Mouse (Mus musculus): Measurements from ENCODE around the gene Iqcc.
A peak's percentile ranks its signal among the peaks of the same experiment; 100 is the strongest.

The Iqcc gene

GRCm38 (mm10) chr4:129621283-129621841, 2.5 kb upstream of the Iqcc start:
- DNase-seq, result peak; percentile 45 to 63

- no peak for DNase-seq
These were observed 1.8 kb upstream of the Iqcc start for GRCm38 (mm10) chr4:129620419-129621282.

DNA sequence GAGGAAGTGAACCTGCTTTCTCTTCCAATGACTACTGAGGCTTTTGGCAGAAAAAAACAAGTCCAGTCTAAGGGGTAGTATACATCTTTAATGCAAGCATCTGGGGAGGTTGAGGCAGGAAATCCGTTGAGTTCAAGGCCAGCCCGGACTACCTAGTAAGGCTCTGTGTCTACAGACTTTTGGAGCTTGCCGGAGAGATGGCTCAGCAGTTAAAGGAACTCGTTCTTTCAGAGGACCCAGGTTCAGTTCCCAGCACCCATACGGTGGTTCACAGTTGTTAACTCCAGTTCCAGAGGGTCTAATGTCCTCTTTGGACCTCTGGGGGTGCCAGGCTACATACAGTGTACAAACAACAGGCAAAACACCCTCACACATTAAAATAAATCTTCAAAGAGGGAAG, 868 bp downstream of the Iqcc start:
- DNase-seq, result no peak

GRCm38 (mm10) chr4:129617121-129617641, 1.7 kb downstream of the Iqcc start:
- no peak for DNase-seq

- no peak for DNase-seq
These were observed 2.3 kb downstream of the Iqcc start for GRCm38 (mm10) chr4:129616631-129617030.

GRCm38 (mm10) chr4:129615801-129616290, 3.1 kb downstream of the Iqcc start:
- DNase-seq, result no peak

- DNase-seq, result no peak
These were observed 4.8 kb downstream of the Iqcc start, which contains the start of gene Dcdc2b for GRCm38 (mm10) chr4:129614093-129614492. Gene Dcdc2b (minus strand): TSS chr4:129614257.

DNA sequence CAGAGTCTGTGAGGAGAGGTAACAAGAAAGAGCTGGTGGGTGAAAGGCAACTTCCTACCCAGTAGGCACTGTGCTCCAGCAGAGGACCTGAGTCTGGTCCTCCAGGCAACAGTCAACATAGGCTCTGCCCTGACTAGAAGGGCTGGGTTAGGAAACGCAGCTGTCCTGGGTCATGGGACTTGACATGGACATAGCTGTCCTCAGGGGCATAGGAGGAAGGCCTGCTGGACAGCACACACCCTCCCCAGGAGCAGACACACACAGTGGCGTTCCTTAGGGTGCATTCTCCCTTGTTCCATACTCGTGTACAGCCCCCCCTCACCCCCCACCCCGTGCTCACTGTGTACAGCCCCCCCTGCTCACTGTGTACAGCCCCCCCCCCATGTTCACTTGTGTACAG, 8.4 kb downstream of the Iqcc start:
- DNase-seq, result no peak

DNA sequence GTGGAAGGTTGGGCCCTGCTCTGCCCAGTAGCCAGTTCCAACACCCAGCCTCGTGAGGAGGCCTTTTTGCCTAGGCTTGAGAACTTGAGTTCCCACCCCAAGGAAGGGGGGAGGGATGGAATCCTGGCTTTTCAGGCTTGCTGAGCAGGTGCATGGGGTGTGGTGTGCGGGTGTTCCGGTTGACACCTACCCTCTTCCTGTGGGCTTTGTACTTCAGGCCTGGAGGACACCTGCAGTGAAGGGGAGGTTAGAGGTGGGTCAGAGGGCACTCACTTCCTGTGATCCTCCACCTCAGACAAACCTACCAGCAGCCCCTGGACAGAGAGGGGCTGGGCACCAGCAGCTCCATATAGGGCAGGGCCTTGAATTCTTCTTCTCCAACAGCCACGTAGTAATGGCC, 8.9 kb downstream of the Iqcc start:
- no peak for DNase-seq

GRCm38 (mm10) chr4:129609139-129609631, 9.7 kb downstream of the Iqcc start:
- no peak for DNase-seq

GRCm38 (mm10) chr4:129608426-129609025, 10.4 kb downstream of the Iqcc start:
- DNase-seq, result peak; percentile 74 to 81

DNA sequence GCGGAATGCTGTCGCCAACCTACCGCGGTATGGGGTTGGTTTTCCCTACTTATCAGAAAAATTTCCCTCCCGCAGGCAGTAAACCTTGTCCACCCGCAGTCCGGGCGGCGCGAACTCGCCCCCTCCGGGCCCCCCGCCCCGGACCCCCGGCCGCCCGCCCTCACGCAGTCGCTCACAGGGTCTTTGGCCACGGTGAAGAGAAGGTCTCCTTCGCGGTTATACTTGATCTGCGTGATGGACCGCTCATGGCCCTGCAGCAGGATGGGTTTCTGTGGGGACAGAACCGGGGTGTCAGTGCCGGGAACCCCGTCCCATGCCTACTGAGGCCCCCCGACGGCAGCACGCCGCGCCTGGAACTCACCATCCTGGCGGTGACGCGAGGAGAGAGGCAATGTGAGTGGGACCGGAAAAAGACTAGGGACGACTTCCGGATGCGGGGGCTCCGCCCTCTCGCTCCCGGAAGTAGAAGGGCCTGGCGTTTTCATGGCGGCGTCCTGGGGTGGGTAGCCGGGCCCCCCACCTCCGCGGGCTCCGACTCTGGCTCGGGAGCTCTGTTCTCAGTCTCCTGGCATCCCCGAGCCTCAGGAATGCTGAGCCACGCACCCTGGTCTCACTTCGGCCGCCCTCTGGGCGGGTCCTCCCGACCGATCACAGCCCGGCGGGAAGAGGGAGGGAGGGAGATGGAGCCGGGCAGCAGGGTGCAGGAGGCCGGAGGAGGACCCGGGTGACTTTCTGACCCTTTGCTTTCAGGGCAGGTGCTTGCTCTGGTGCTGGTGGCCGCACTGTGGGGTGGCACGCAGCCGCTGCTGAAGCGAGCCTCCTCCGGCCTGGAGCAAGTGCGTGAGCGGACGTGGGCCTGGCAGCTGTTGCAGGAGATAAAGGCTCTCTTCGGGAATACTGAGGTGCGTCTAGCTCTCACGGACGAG, 18.4 kb downstream of the Iqcc start, which contains the start of the genes Eif3i and Tmem234:
Eif3i (minus strand) TSS at position 416 of the 926 bp plus-strand sequence.
Tmem234 (plus strand) TSS at position 436 of the 926 bp plus-strand sequence.
- peak; percentile 78 to 85 for DNase-seq

GRCm38 (mm10) chr4:129588865-129589264, 30.0 kb downstream of the Iqcc start:
- DNase-seq, result no peak

DNA sequence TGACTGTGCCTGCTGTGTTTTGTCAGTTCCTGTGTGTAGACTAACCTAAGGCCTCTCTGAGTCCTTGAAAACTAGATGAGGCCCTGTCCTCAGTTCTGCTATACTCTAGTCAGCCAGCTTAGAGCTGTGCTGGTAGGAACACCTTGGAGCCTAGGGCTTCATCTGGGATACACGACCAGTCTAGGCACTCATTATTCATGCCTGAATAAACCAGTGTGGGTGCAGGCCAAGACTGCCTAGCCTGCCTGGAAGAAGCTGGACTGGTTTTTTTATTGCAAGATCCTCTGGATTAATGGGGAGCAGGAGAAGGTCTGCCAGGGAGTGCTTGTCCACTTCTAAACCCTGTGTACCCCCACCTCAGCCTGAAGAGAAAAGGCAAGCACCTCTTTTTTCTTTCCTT, 32.0 kb downstream of the Iqcc start:
- peak; percentile 53 to 62 for DNase-seq

- no peak for DNase-seq
These were observed 33.1 kb downstream of the Iqcc start for GRCm38 (mm10) chr4:129585773-129586172.

- DNase-seq, result peak; percentile 79 to 92
These were observed 33.9 kb downstream of the Iqcc start for GRCm38 (mm10) chr4:129584884-129585608.

GRCm38 (mm10) chr4:129584370-129584769, 34.5 kb downstream of the Iqcc start:
- DNase-seq, result no peak

DNA sequence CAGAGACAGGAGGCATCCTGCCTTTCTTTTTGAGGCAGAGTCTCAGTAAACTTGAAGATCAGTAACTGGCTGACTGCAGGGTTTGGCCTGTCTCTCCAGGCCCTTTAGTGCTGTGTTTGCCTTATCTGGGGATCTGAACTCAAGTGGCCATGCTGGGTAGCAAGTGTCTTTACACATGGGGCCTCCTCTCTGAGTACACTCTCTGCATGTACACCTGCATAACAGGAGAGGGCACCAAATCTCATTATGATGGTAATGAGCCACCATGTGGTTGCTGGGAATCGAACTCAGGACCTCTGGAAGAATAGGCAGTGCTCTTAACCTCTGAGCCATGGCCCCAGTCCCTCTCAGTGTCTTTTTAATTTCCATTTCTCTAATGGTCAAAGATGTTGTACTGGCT, 36.6 kb downstream of the Iqcc start:
- no peak for DNase-seq

DNA sequence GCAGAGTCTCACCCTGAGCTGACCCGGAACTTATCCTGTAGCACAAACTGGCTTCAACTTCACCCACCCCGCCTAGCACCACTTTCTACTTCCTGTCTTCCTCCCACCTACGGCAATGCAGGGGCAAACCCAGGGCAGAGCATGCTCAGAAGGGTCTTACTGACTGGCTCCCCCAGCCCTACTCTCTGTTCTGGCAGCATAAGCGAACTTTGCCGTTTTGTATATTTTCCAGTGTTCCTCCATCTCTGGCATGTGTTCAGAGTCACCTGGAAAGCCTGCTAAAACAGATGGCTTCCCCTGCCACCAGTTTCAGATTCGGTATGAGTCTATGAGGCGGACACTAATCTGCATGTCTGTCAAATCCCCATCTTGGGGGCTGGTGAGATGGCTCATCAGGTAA, 38.6 kb downstream of the Iqcc start:
- DNase-seq, result no peak

- DNase-seq, result peak; percentile 69 to 70
These were observed 40.4 kb downstream of the Iqcc start, which contains the start of gene Fam167b for GRCm38 (mm10) chr4:129578466-129578865. Gene Fam167b (minus strand): TSS chr4:129578549.

DNA sequence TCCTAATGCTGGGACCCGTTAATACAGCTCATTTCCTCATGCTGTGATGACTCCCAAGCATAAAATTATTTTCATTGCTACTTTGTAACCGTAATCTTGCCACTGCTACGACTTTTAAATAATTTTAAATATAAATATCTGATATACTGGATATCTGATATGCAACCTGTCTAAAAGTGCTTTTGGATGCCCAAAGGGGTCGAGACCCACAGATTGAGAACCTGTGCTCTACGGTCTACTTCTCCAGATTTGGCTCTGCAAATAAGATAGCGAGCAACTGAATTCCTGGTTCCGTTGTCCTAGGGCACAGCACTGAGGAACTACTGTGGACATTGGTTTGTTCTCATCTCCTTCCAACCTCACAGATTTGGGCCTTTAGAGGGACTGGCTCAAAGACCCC, 41.2 kb downstream of the Iqcc start:
- DNase-seq, result no peak

Measured in kidney, adult 8-10 months (tissue).